Mouse (Mus musculus) bone marrow macrophage, adult 2 months (primary cell): ENCODE measurements around the gene Ighmbp2.
"Not testable (repeated sequence)": the region's sequence is repeated elsewhere in the genome, so short reads cannot be mapped to it uniquely, and the experiment has no call there.

Experiments used
- CTCF ChIP-seq: IDR thresholded peaks from 2 replicates; pipeline ENCODE4 v1.5.1; 2012; ENCODE audit warnings: low read depth, mild to moderate bottlenecking, low read length, moderate library complexity
- POLR2A ChIP-seq: IDR thresholded peaks from 2 replicates; pipeline ENCODE4 v1.6.1; 2012; ENCODE audit warnings: mild to moderate bottlenecking, low read depth, low read length, borderline replicate concordance

DNA sequence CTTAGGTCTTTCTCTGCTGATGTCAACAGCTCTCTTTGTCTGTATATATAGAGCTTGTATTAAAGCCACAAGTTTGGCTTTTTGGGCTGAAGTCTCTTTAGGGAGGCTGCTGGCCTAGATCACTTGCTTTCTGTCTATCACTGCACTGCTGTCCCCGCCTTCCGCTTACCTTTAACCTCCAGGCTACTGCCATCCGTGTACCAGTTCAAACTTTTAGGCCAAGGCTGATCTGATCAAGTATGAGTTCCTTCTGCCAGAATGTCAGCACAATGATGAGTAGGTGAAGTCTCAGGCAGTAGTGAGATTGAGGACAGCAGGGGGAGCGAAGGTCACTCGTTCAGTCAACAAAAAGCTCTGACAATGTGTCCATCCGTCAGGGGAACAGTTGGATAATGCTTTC lies 57.6 kb downstream of the Ighmbp2 start:
- TF ChIP-seq POLR2A, CTCF: not testable (repeated sequence)
